Mouse (Mus musculus) intestine, postnatal 0 days (tissue): Measurements from ENCODE around the gene St6galnac4. TPM values are rescaled to one million over a fixed set of nuclear protein-coding genes. Genes with fewer than 3 reads are reported as not detected.
A peak's percentile ranks its signal among the peaks of the same experiment; 100 is the strongest.

Experiments used
- ATAC-seq: fragments of 200-750 bp; cut with Nextera tagmentation; 2 replicates; pipeline ENCODE4 v1.8.0; 2017; ENCODE audit warnings: mild to moderate bottlenecking, moderate TSS enrichment, moderate library complexity
- H3K27ac ChIP-seq: fragments of 300-500 bp; sonication (generic); 2 replicates; pipeline ENCODE4 v1.5.1; 2014; ENCODE audit warnings: mild to moderate bottlenecking, low read depth, low read length, moderate library complexity
- H3K27me3 ChIP-seq: fragments of 300-500 bp; sonication (generic); replicated peaks from 2 replicates; pipeline ENCODE4 v1.6.1; 2014; ENCODE audit warnings: low read length, mixed read lengths; ENCODE audit not compliant: control insufficient read depth, insufficient read depth
- H3K36me3 ChIP-seq: fragments of 300-500 bp; sonication (generic); 2 replicates; pipeline ENCODE4 v1.6.1; 2014; ENCODE audit warnings: mild to moderate bottlenecking, moderate library complexity; ENCODE audit not compliant: control insufficient read depth, insufficient read depth
- H3K4me1 ChIP-seq: fragments of 300-500 bp; sonication (generic); replicated peaks from 2 replicates; pipeline ENCODE4 v1.6.1; 2014; ENCODE audit warnings: antibody characterized with exemption, low read length, mixed read lengths; ENCODE audit not compliant: control insufficient read depth, insufficient read depth
- H3K4me2 ChIP-seq: fragments of 300-500 bp; sonication (generic); replicated peaks from 2 replicates; pipeline ENCODE4 v1.6.1; 2014; ENCODE audit warnings: low read depth, mild to moderate bottlenecking, moderate library complexity
- H3K4me3 ChIP-seq: fragments of 300-500 bp; sonication (generic); 2 replicates; pipeline ENCODE4 v1.5.1; 2014; ENCODE audit warnings: low read depth, low read length
- H3K9ac ChIP-seq: fragments of 300-500 bp; sonication (generic); 2 replicates; pipeline ENCODE4 v1.6.1; 2014; ENCODE audit warnings: mild to moderate bottlenecking, low read depth, low read length
- H3K9me3 ChIP-seq: fragments of 300-500 bp; sonication (generic); 2 replicates; pipeline ENCODE4 v1.6.1; 2016; ENCODE audit warnings: mixed run types; ENCODE audit not compliant: control insufficient read depth
- CTCF ChIP-seq: sonication (generic); IDR thresholded peaks from 2 replicates; pipeline ENCODE4 v1.5.1; 2016; ENCODE audit warnings: low read depth, mild to moderate bottlenecking, control low read depth, antibody characterized with exemption, moderate library complexity
- WGBS: fragments of 180-500 bp; shearing (Covaris S2); extraction: QIAGEN DNeasy Blood & Tissue Kit; methylation state at CpG from one replicate; pipeline ENCODE4 v1.1.7; 2014; 5-methylcytosine and 5-hydroxymethylcytosine counted together
- polyA plus RNA-seq: library from polyadenylated mRNA; unstranded; fragments of >200 nt; fragmentation: Nextera tagmentation; extraction: Ambion mirVana; gene quantifications from 2 replicates; pipeline ENCODE4 v1.2.1, GENCODE M21; 2015

St6galnac4 gene
- polyA plus RNA-seq, 1 experiment from 2014 or later, result 6.6 TPM

- no peaks in the 10 kb centered on the region for H3K36me3 ChIP-seq
- H3K9me3 ChIP-seq, result no peaks in the 10 kb centered on the region
- 13% methylated on average over 37 of the region's 37 CpGs for WGBS
- H3K4me1 ChIP-seq, result peaks cover 2% of the 10 kb centered on the region; the same call in 1 of the 2 replicates
- H3K9ac ChIP-seq, result 0 out of 2 replicates have a peak overlapping the region, but pooled peaks have one; percentile 11
- ATAC-seq, result peak; percentile 64
- peak overlapping the region; percentile 59 for H3K4me2 ChIP-seq
- no peak overlapping the region for H3K27ac ChIP-seq
- H3K4me3 ChIP-seq, result peak overlapping the region; percentile 16; the same call in 1 of the 2 replicates
- TF ChIP-seq CTCF, result peak; percentile 94
- peaks cover 12% of the 10 kb centered on the region; the same call in 1 of the 2 replicates for H3K27me3 ChIP-seq
Measured at GRCm38 (mm10) chr2:32582830-32583799, 3.8 kb upstream of the St6galnac4 start.

- no peak overlapping the region for H3K4me3 ChIP-seq
- peaks cover 5% of the 10 kb centered on the region; the same call in 1 of the 2 replicates for H3K27me3 ChIP-seq
- H3K9ac ChIP-seq, result no peak overlapping the region
- peaks cover 2% of the 10 kb centered on the region; the same call in 1 of the 2 replicates for H3K4me1 ChIP-seq
- no peak for TF ChIP-seq CTCF
- ATAC-seq, result no peak
- H3K27ac ChIP-seq, result no peak overlapping the region
- no peaks in the 10 kb centered on the region for H3K36me3 ChIP-seq
- no peaks in the 10 kb centered on the region for H3K9me3 ChIP-seq
- WGBS, result 83% methylated on average over 7 of the region's 7 CpGs
- H3K4me2 ChIP-seq, result no peak overlapping the region
Measured at GRCm38 (mm10) chr2:32585149-32585714, 1.7 kb upstream of the St6galnac4 start.

GRCm38 (mm10) chr2:32587731-32588321 lies 931 bp downstream of the St6galnac4 start:
- peak overlapping the region; percentile 65 for H3K4me2 ChIP-seq
- H3K36me3 ChIP-seq, result no peaks in the 10 kb centered on the region
- TF ChIP-seq CTCF, result no peak
- 55% methylated on average over 9 of the region's 9 CpGs for WGBS
- H3K4me1 ChIP-seq, result peaks cover 2% of the 10 kb centered on the region; the same call in 1 of the 2 replicates
- no peaks in the 10 kb centered on the region for H3K9me3 ChIP-seq
- 0 out of 2 replicates have a peak, but pooled peaks cover 4% of the 10 kb centered on the region for H3K27me3 ChIP-seq
- no peak overlapping the region for H3K27ac ChIP-seq
- no peak for ATAC-seq
- H3K9ac ChIP-seq, result 0 out of 2 replicates have a peak overlapping the region, but pooled peaks have one; percentile 41
- peak overlapping the region; percentile 43 for H3K4me3 ChIP-seq

- TF ChIP-seq CTCF, result no peak
- H3K4me1 ChIP-seq, result no peaks in the 10 kb centered on the region
- WGBS, result 59% methylated on average over 11 of the region's 11 CpGs
- H3K9ac ChIP-seq, result no peak overlapping the region
- H3K36me3 ChIP-seq, result no peaks in the 10 kb centered on the region
- no peak for ATAC-seq
- no peak overlapping the region for H3K4me3 ChIP-seq
- no peaks in the 10 kb centered on the region for H3K27me3 ChIP-seq
- no peak overlapping the region for H3K27ac ChIP-seq
- H3K4me2 ChIP-seq, result no peak overlapping the region
- no peaks in the 10 kb centered on the region for H3K9me3 ChIP-seq
Measured at GRCm38 (mm10) chr2:32589213-32589795, 2.4 kb downstream of the St6galnac4 start.

- no peak overlapping the region for H3K27ac ChIP-seq
- H3K4me3 ChIP-seq, result no peak overlapping the region
- no peaks in the 10 kb centered on the region for H3K27me3 ChIP-seq
- no peak for TF ChIP-seq CTCF
- peaks cover 8% of the 10 kb centered on the region; the same call in 1 of the 2 replicates for H3K36me3 ChIP-seq
- H3K9me3 ChIP-seq, result no peaks in the 10 kb centered on the region
- H3K9ac ChIP-seq, result no peak overlapping the region
- ATAC-seq, result no peak
- H3K4me2 ChIP-seq, result no peak overlapping the region
- no peaks in the 10 kb centered on the region for H3K4me1 ChIP-seq
- WGBS, result 81% methylated on average over 10 of the region's 10 CpGs
Measured at GRCm38 (mm10) chr2:32590224-32590623, 3.3 kb downstream of the St6galnac4 start.
